ENCODE assay signal across 26 mouse cellular contexts in genomic region chr2:4344411-4344810, GRCm38 (mm10).
"Had no signal": no experiment of that assay in that cellular context is flagged by ENCODE, and none has a peak within 500 bp of the region (broad histone marks: within the 10 kb centered on the region; RNA-seq: fewer than 3 reads in every experiment).

No protein-coding gene starts in this region.

- H3K4me2 ChIP-seq: heart, embryonic 11.5 days; heart, embryonic 13.5 days; heart, embryonic 15.5 days; hindbrain, embryonic 12.5 days; hindbrain, embryonic 14.5 days; intestine, embryonic 15.5 days; limb, embryonic 12.5 days; liver, embryonic 11.5 days had no signal

- H3K4me3 ChIP-seq: gastrocnemius, adult 2 months; heart, adult 2 months; heart, embryonic 13.5 days; heart, embryonic 15.5 days; hindbrain, embryonic 12.5 days; intestine, embryonic 15.5 days; layer of hippocampus, adult 2 months; left cerebral cortex, adult 2 months; limb, embryonic 10.5 days; limb, embryonic 12.5 days had no signal

- H3K9ac ChIP-seq: heart, embryonic 13.5 days; heart, embryonic 15.5 days; hindbrain, embryonic 12.5 days; hindbrain, embryonic 14.5 days; intestine, embryonic 15.5 days; limb, embryonic 12.5 days; liver, embryonic 14.5 days had no signal

- H3K27ac ChIP-seq: gastrocnemius, adult 2 months; heart, adult 2 months; heart, embryonic 13.5 days; heart, embryonic 15.5 days; hindbrain, embryonic 12.5 days; hindbrain, embryonic 14.5 days; intestine, embryonic 15.5 days; layer of hippocampus, adult 2 months; left cerebral cortex, adult 2 months; limb, embryonic 10.5 days; limb, embryonic 12.5 days; liver, embryonic 14.5 days had no signal

- H3K27me3 ChIP-seq: heart, embryonic 13.5 days; heart, embryonic 15.5 days; hindbrain, embryonic 12.5 days; intestine, embryonic 15.5 days; limb, embryonic 12.5 days had no signal

- H3K36me3 ChIP-seq: heart, embryonic 13.5 days; heart, embryonic 15.5 days; hindbrain, embryonic 12.5 days; intestine, embryonic 15.5 days had no signal

- H3K9me3 ChIP-seq: heart, embryonic 13.5 days; heart, embryonic 15.5 days; hindbrain, embryonic 12.5 days; intestine, embryonic 15.5 days; limb, embryonic 10.5 days; limb, embryonic 12.5 days had no signal

- DNase-seq: gastrocnemius, adult 2 months; gastrocnemius, postnatal 10 days; gastrocnemius, postnatal 25 days; heart, adult 2 months; heart, postnatal 4 days; kidney, adult 18-20 months; kidney, adult 8-10 months; kidney, postnatal 10 days; kidney, postnatal 25 days; kidney, postnatal 4 days; liver had no signal

- ATAC-seq: hindbrain, embryonic 16.5 days; inflammation-experienced regulatory T-cells, adult 6 months; intestine, embryonic 15.5 days; intestine, postnatal 0 days had no signal
